Mouse (Mus musculus): ENCODE results near the gene Triap1. TPM values are rescaled to one million over a fixed set of nuclear protein-coding genes. Genes with fewer than 3 reads are reported as not detected.

Triap1 gene
- 11.4 TPM for polyA plus RNA-seq (2014; fragmentation: Illumina TruSeq; extraction: RNeasy Lipid Tissue Mini Kit (QIAGEN cat#74804); ENCODE audit: low replicate concordance)

GRCm38 (mm10) chr5:115340577-115341313 lies at the start of gene Triap1, which contains the start of gene Gatc:
TSS of gene Triap1 (plus strand) at chr5:115341225.
TSS of gene Gatc (minus strand) at chr5:115341178.

GRCm38 (mm10) chr5:115300792-115301614 lies 40.0 kb upstream of the Triap1 start, which contains the start of gene Dynll1:
TSS of gene Dynll1 (minus strand) at chr5:115300999.

GRCm38 (mm10) chr5:115326875-115327609 lies 14.0 kb upstream of the Triap1 start, which contains the start of gene Srsf9:
TSS of gene Srsf9 (plus strand) at chr5:115327177.

GRCm38 (mm10) chr5:115348546-115349224 lies 7.7 kb downstream of the Triap1 start, which contains the start of gene Cox6a1:
TSS of gene Cox6a1 (minus strand) at chr5:115348981.

Other genes with a start within 250 kb of the Triap1 start
- not detected for gene Gm10401, start 242.9 kb upstream of the Triap1 start, polyA plus RNA-seq (2014; fragmentation: Illumina TruSeq; extraction: RNeasy Lipid Tissue Mini Kit (QIAGEN cat#74804); ENCODE audit: low replicate concordance)
- gene Acads, start 221.9 kb upstream of the Triap1 start, polyA plus RNA-seq (2014; fragmentation: Illumina TruSeq; extraction: RNeasy Lipid Tissue Mini Kit (QIAGEN cat#74804); ENCODE audit: low replicate concordance) = 0.63 TPM
- gene Unc119b, start 206.2 kb upstream of the Triap1 start, polyA plus RNA-seq (2014; fragmentation: Illumina TruSeq; extraction: RNeasy Lipid Tissue Mini Kit (QIAGEN cat#74804); ENCODE audit: low replicate concordance) = 3.3 TPM
- gene Mlec, start 183.0 kb upstream of the Triap1 start, polyA plus RNA-seq (2014; fragmentation: Illumina TruSeq; extraction: RNeasy Lipid Tissue Mini Kit (QIAGEN cat#74804); ENCODE audit: low replicate concordance) = 74.6 TPM
- not detected for gene Cabp1, start 146.8 kb upstream of the Triap1 start, polyA plus RNA-seq (2014; fragmentation: Illumina TruSeq; extraction: RNeasy Lipid Tissue Mini Kit (QIAGEN cat#74804); ENCODE audit: low replicate concordance)
- 1.2 TPM for gene Pop5, start 105.4 kb upstream of the Triap1 start, polyA plus RNA-seq (2014; fragmentation: Illumina TruSeq; extraction: RNeasy Lipid Tissue Mini Kit (QIAGEN cat#74804); ENCODE audit: low replicate concordance)
- 13.1 TPM for gene Rnf10, start 68.3 kb upstream of the Triap1 start, polyA plus RNA-seq (2014; fragmentation: Illumina TruSeq; extraction: RNeasy Lipid Tissue Mini Kit (QIAGEN cat#74804); ENCODE audit: low replicate concordance)
- gene Coq5, start 61.6 kb upstream of the Triap1 start, polyA plus RNA-seq (2014; fragmentation: Illumina TruSeq; extraction: RNeasy Lipid Tissue Mini Kit (QIAGEN cat#74804); ENCODE audit: low replicate concordance) = 8.6 TPM
- 273 TPM for gene Dynll1, start 40.2 kb upstream of the Triap1 start, polyA plus RNA-seq (2014; fragmentation: Illumina TruSeq; extraction: RNeasy Lipid Tissue Mini Kit (QIAGEN cat#74804); ENCODE audit: low replicate concordance)
- 24.1 TPM for gene Srsf9, start 14.0 kb upstream of the Triap1 start, polyA plus RNA-seq (2014; fragmentation: Illumina TruSeq; extraction: RNeasy Lipid Tissue Mini Kit (QIAGEN cat#74804); ENCODE audit: low replicate concordance)
- gene Gatc, start within 50 bp of the Triap1 start, polyA plus RNA-seq (2014; fragmentation: Illumina TruSeq; extraction: RNeasy Lipid Tissue Mini Kit (QIAGEN cat#74804); ENCODE audit: low replicate concordance) = 23.9 TPM
- 68.8 TPM for gene Cox6a1, start 7.8 kb downstream of the Triap1 start, polyA plus RNA-seq (2014; fragmentation: Illumina TruSeq; extraction: RNeasy Lipid Tissue Mini Kit (QIAGEN cat#74804); ENCODE audit: low replicate concordance)
- 0.93 TPM for gene Msi1, start 88.4 kb downstream of the Triap1 start, polyA plus RNA-seq (2014; fragmentation: Illumina TruSeq; extraction: RNeasy Lipid Tissue Mini Kit (QIAGEN cat#74804); ENCODE audit: low replicate concordance)
- 5.7 TPM for gene Pla2g1b, start 125.0 kb downstream of the Triap1 start, polyA plus RNA-seq (2014; fragmentation: Illumina TruSeq; extraction: RNeasy Lipid Tissue Mini Kit (QIAGEN cat#74804); ENCODE audit: low replicate concordance)
- 6.2 TPM for gene Sirt4, start 143.5 kb downstream of the Triap1 start, polyA plus RNA-seq (2014; fragmentation: Illumina TruSeq; extraction: RNeasy Lipid Tissue Mini Kit (QIAGEN cat#74804); ENCODE audit: low replicate concordance)
- gene Pxn, start 165.5 kb downstream of the Triap1 start, polyA plus RNA-seq (2014; fragmentation: Illumina TruSeq; extraction: RNeasy Lipid Tissue Mini Kit (QIAGEN cat#74804); ENCODE audit: low replicate concordance) = 5.3 TPM
- gene Rplp0, start 218.2 kb downstream of the Triap1 start, polyA plus RNA-seq (2014; fragmentation: Illumina TruSeq; extraction: RNeasy Lipid Tissue Mini Kit (QIAGEN cat#74804); ENCODE audit: low replicate concordance) = 23.6 TPM
- 0.74 TPM for gene Gcn1l1, start 224.0 kb downstream of the Triap1 start, polyA plus RNA-seq (2014; fragmentation: Illumina TruSeq; extraction: RNeasy Lipid Tissue Mini Kit (QIAGEN cat#74804); ENCODE audit: low replicate concordance)

All from small intestine, adult 10 weeks (tissue).